Mouse (Mus musculus) heart, adult 9 months (tissue): ENCODE measurements around the gene Gpr180.

Experiments used
- DNase-seq, 2 experiments: peaks; one replicate each; pipeline ENCODE4 v3.0.0; 2022; ENCODE audit warnings: low spot score in 2 of 2

Gene Gpr180

GRCm38 (mm10) chr14:118209642-118210041 lies 72.7 kb downstream of the Gpr180 start:
- DNase-seq = no peak

- DNase-seq = no peak
Observed at GRCm38 (mm10) chr14:118212188-118212804, 75.3 kb downstream of the Gpr180 start.
